Mouse (Mus musculus) kidney, adult 2 months (tissue): ENCODE measurements around the gene Hba-x.
"Not testable (repeated sequence)": the region's sequence is repeated elsewhere in the genome, so short reads cannot be mapped to it uniquely, and the experiment has no call there.

ENCODE experiments used
- CTCF ChIP-seq: fragments of 200-500 bp; conservative IDR thresholded peaks from 2 replicates; pipeline ENCODE4 v1.5.1; 2011; ENCODE audit warnings: low read depth, mild to moderate bottlenecking, control low read depth, low read length, moderate library complexity, mixed read lengths; ENCODE audit not compliant: insufficient read depth, insufficient read length
- POLR2A ChIP-seq: fragments of 200-500 bp; IDR thresholded peaks from one replicate; pipeline ENCODE4 v1.6.1; 2011; ENCODE audit warnings: low read depth, low read length, control low read depth

DNA sequence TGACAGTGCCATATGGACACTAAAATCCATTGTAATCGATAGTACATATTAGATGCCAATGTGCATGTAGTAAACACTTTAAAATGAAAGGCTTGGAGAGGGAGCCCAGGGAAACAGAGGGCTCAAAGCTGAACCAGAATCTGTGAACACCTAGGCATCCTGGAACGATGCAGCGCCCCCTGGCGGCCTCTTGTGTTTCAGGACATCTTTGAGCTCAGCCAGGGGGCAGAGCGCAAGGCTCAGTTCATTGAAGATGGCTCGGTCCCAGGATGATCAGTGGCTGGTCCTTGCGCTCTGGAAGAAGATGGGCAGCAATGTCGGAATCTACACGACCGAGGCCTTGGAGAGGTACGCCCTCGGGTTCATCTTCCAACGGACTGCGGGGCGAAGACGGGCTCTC is 23.7 kb downstream of the Hba-x start, which contains the start of gene Hbq1a:
- TF ChIP-seq POLR2A = not testable (repeated sequence)
- TF ChIP-seq CTCF = peak; percentile 47
